Mouse (Mus musculus) G1E (cell line): ENCODE results near the gene Slc13a2. TPM values are rescaled to one million over a fixed set of nuclear protein-coding genes. Genes with fewer than 3 reads are reported as not detected.

Source experiments
- ATAC-seq: 2 replicates; pipeline ENCODE4 v1.8.0; 2016; ENCODE audit warnings: mild to moderate bottlenecking; ENCODE audit not compliant: insufficient number of reproducible peaks, poor library complexity, low FRiP score, severe bottlenecking; ENCODE audit errors: extremely low read depth
- DNase-seq: peaks from one replicate; pipeline ENCODE4 v3.0.0; 2012; ENCODE audit warnings: low spot score
- H3K27me3 ChIP-seq: 2 replicates; pipeline ENCODE4 v1.6.1; 2012; ENCODE audit warnings: mild to moderate bottlenecking, low read length, inconsistent platforms; ENCODE audit not compliant: insufficient read depth
- H3K36me3 ChIP-seq: replicated peaks from 2 replicates; pipeline ENCODE3; 2012; ENCODE audit warnings: mild to moderate bottlenecking, inconsistent platforms
- H3K4me1 ChIP-seq: 2 replicates; pipeline ENCODE4 v1.6.1; 2012; ENCODE audit warnings: low read depth, low read length, inconsistent platforms, mixed read lengths; ENCODE audit not compliant: insufficient read depth
- H3K4me3 ChIP-seq: 2 replicates; pipeline ENCODE4 v1.5.1; 2012; ENCODE audit warnings: low read depth, mild to moderate bottlenecking, inconsistent platforms, low read length, moderate library complexity, mixed read lengths
- H3K9me3 ChIP-seq: replicated peaks from 2 replicates; pipeline ENCODE4 v1.6.1; 2012; ENCODE audit warnings: inconsistent platforms
- CTCF ChIP-seq: IDR thresholded peaks from 2 replicates; pipeline ENCODE4 v1.5.1; 2012; ENCODE audit warnings: low read depth, low read length, inconsistent platforms, mixed read lengths
- GATA1 ChIP-seq: IDR thresholded peaks from 2 replicates; pipeline ENCODE4 v1.6.1; 2012; ENCODE audit warnings: borderline replicate concordance, low read length, inconsistent platforms, mixed read lengths
- GATA2 ChIP-seq: IDR thresholded peaks from 2 replicates; pipeline ENCODE4 v1.6.1; 2012; ENCODE audit warnings: low read depth, low read length, inconsistent platforms, borderline replicate concordance
- POLR2AphosphoS5 ChIP-seq: IDR thresholded peaks from 2 replicates; pipeline ENCODE4 v1.6.1; 2012; ENCODE audit warnings: low read depth, low read length, inconsistent platforms; ENCODE audit not compliant: insufficient replicate concordance
- TAL1 ChIP-seq: conservative IDR thresholded peaks from 2 replicates; pipeline ENCODE4 v1.6.1; 2012; ENCODE audit warnings: low read depth, low read length, inconsistent platforms, mixed read lengths
- polyA plus RNA-seq: library from polyadenylated mRNA; stranded (reverse); fragments of >175 nt; gene quantifications from 2 replicates; pipeline ENCODE4 v1.2.3, GENCODE M21; 2012
- total RNA-seq, 2 experiments: library from RNA; stranded (forward) in 1 of 2; stranded (reverse) in 1 of 2; fragments of 200-1000 nt in 1 of 2; fragments of >200 nt in 1 of 2; fragmentation: Nextera tagmentation in 1 of 2; gene quantifications; 2 replicates each; pipeline ENCODE4 v1.2.3; 2014 to 2017

Gene Slc13a2
- total and polyA plus RNA-seq, 3 experiments = not detected

DNA sequence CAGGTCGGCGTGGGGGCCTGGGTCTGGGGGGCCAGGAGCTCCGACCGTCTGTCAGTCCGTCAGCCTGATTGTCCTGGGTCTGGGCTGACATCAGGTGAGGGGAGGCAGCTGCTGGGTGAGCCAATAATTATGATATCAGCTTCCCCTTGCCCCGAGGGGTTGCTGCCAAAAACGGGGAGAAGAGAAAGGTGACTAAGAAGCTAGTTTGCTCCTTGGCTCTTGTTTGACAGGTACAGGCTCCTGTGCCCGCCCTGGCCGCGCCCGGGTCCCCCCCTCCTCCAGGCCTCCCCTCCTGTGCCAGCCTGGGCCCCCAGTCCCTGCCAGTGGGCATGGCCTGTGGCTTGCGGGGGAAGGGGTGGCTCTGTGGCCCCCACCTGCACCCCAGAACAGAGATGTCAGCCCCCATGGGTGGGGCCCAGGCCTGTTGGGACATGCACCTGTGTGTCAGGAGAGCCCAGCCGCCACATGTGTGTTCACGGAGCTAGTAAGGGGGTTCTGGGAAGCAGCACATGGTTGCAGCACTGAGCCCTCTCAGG lies 35.4 kb downstream of the Slc13a2 start, which contains the start of gene Foxn1:
Gene Foxn1 (minus strand): TSS at position 51 of the 536 bp plus-strand sequence.
- no peaks in the 10 kb centered on the region for H3K36me3 ChIP-seq
- TF ChIP-seq TAL1 (no peak), POLR2AphosphoS5 (no peak), CTCF (no peak), GATA1 (no peak), GATA2 (no peak)
- H3K4me3 ChIP-seq = no peak within 1 kb of the TSS
- H3K4me1 ChIP-seq = no peaks in the 10 kb centered on the region
- no peaks in the 10 kb centered on the region for H3K9me3 ChIP-seq
- no peak for DNase-seq
- ATAC-seq = no peak
- peaks cover 22% of the 10 kb centered on the region for H3K27me3 ChIP-seq

DNA sequence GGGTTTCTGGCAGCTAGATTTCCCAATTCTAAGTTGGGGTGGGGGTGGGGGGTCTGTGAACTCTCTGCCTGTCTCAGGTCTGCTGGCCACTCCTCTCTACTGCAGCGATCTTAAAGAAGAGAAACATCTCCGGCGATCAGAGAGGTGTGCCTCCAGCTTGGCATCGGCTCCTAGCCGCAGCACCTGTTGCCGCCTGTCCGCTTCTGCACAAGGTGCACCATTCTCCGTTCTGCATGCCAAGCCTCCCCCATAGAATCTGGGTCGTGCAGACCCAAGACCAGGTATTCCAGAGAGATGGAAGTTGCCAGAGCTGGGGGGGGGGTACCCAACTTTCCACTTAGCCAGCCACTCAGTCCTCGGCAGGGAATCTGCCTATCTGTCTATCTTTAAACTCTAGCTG lies 36.2 kb downstream of the Slc13a2 start:
- no peaks in the 10 kb centered on the region for H3K9me3 ChIP-seq
- no peaks in the 10 kb centered on the region for H3K36me3 ChIP-seq
- TF ChIP-seq CTCF (no peak), GATA1 (no peak), POLR2AphosphoS5 (no peak), GATA2 (no peak), TAL1 (no peak)
- DNase-seq = no peak
- H3K27me3 ChIP-seq = peaks cover 26% of the 10 kb centered on the region
- no peak overlapping the region for H3K4me3 ChIP-seq
- no peak for ATAC-seq
- H3K4me1 ChIP-seq = no peaks in the 10 kb centered on the region

DNA sequence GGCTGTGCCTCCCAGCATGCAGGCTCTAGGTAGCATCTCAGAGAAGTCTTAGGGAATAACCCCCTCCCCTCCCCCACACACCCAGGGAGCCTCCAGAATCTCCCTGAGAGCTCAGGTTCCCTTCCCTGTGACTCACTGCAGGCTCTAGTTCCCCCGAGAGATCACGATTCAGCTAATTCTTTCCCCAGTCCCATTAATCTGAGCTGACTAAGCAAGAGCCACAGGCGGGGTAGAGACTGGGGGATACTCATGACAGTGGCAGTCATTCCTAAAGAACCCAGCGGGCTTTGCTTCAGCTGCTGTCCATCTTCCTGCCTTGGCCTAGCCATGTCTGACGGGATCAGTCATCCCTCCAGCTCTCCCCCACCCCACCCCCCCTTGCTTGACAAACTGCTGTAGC lies 39.3 kb downstream of the Slc13a2 start:
- ATAC-seq = no peak
- no peaks in the 10 kb centered on the region for H3K36me3 ChIP-seq

DNA sequence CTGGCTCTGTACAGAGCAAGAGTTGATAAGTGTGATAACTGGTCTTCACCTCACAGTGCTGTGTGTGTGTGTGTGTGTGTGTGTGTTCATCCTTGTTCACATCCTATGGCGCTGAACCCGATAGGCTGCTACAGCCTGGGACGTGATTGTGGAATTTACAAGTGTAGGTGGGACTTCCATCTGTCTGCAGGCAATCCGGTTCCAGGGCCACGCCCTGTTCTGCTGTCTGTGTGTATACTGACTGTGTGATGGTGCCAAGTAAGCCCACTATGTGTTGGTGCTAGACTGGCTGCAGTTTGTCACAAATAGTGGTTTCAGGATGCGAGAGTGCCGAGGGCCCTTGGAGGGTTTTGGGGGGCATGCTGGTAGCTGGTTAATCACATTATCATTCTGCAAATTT lies 39.7 kb downstream of the Slc13a2 start:
- Histone ChIP-seq H3K27me3 (peaks cover 43% of the 10 kb centered on the region), H3K9me3 (no peaks in the 10 kb centered on the region), H3K36me3 (no peaks in the 10 kb centered on the region), H3K4me1 (peaks cover 3% of the 10 kb centered on the region), H3K4me3 (no peak overlapping the region)
- DNase-seq = no peak
- no peak for ATAC-seq
- TF ChIP-seq GATA1 = no peak
- TF ChIP-seq TAL1 = no peak
- no peak for TF ChIP-seq CTCF
- no peak for TF ChIP-seq POLR2AphosphoS5
- no peak for TF ChIP-seq GATA2

More for the DNA sequence above, 39.3 kb downstream of the Slc13a2 start:
- Histone ChIP-seq H3K27me3 (peaks cover 43% of the 10 kb centered on the region), H3K4me3 (no peak overlapping the region), H3K9me3 (no peaks in the 10 kb centered on the region), H3K4me1 (no peaks in the 10 kb centered on the region)
- TF ChIP-seq TAL1 (no peak), CTCF (no peak), GATA2 (no peak), GATA1 (no peak), POLR2AphosphoS5 (no peak)
- no peak for DNase-seq

DNA sequence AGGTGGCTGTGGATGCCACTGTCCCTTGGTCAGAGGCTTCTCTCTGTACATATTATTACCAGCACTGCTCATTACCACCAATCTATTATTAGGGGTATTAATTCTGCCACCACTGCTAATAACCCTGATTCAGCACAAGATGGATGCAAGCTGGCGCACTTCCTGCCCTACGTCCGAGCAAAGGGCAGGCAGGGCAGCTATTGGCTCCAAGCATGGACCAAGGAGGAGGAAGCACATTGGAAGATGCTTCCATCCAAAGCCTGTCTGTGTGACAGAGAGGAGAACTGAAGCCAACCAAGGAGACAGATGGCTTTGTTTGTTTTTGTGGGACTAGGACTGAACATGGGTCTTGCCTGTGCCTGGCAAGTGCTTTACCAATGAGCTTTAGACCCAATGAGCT lies 41.0 kb downstream of the Slc13a2 start:
- no peak for ATAC-seq
- Histone ChIP-seq H3K4me3 (no peak overlapping the region), H3K27me3 (peaks cover 45% of the 10 kb centered on the region)

DNA sequence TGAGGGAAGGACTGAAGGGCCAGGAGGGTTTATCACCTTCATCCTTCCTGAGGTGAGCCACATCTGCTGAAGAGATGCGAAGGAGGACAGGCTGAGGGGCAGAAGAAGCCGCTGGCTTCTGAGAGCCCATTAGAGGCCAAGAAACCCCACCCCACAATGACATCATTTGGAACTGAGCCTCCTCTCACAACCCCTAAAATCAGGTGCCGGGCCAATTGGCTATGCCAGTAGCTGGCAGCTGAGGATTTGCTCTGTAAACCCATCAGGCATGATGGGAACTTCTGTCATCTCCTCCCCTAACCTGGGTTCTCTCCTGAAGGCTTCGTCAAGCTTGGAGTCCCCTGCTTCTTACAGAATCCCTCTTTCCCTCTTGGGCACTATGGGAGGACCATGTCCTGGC lies 41.7 kb downstream of the Slc13a2 start:
- DNase-seq (no peak), ATAC-seq (no peak)
- peaks cover 47% of the 10 kb centered on the region for H3K27me3 ChIP-seq
- H3K4me3 ChIP-seq = no peak overlapping the region
- TF ChIP-seq GATA2 = no peak
- TF ChIP-seq POLR2AphosphoS5 = no peak
- no peak for TF ChIP-seq TAL1
- no peak for TF ChIP-seq GATA1
- TF ChIP-seq CTCF = no peak
- H3K36me3 ChIP-seq = no peaks in the 10 kb centered on the region
- peaks cover 10% of the 10 kb centered on the region for H3K4me1 ChIP-seq
- no peaks in the 10 kb centered on the region for H3K9me3 ChIP-seq

More for the DNA sequence above, 41.0 kb downstream of the Slc13a2 start:
- DNase-seq = no peak
- Histone ChIP-seq H3K9me3 (no peaks in the 10 kb centered on the region), H3K36me3 (no peaks in the 10 kb centered on the region), H3K4me1 (peaks cover 7% of the 10 kb centered on the region)
- no peak for TF ChIP-seq CTCF
- no peak for TF ChIP-seq GATA1
- TF ChIP-seq GATA2 = no peak
- TF ChIP-seq TAL1 = no peak
- no peak for TF ChIP-seq POLR2AphosphoS5
